Mouse (Mus musculus) testis, adult 2 months (tissue): ENCODE results near the gene Prkcb.

Experiments used
- CTCF ChIP-seq: fragments of 200-500 bp; IDR thresholded peaks from 2 replicates; pipeline ENCODE4 v1.5.1; 2012; ENCODE audit warnings: low read depth, mild to moderate bottlenecking, inconsistent platforms, low read length, moderate library complexity; ENCODE audit not compliant: control insufficient read depth, insufficient read depth, insufficient replicate concordance
- POLR2A ChIP-seq: fragments of 200-500 bp; IDR thresholded peaks from 2 replicates; pipeline ENCODE4 v1.6.1; 2012; ENCODE audit warnings: low read depth, mild to moderate bottlenecking, inconsistent platforms, low read length, moderate library complexity; ENCODE audit not compliant: control insufficient read depth

GRCm38 (mm10) chr7:122483949-122484348, 195.4 kb downstream of the Prkcb start:
- no peak for TF ChIP-seq POLR2A
- no peak for TF ChIP-seq CTCF
